Mouse (Mus musculus) heart, adult 11 months (tissue): ENCODE measurements at regions not wholly inside any gene's neighbourhood (a gene's known extent, or its start where the extent isn't known, plus 50 kb on each side); places are given as distances from the start of the nearest gene placed in this dataset.

Source experiments
- DNase-seq: peaks from one replicate; pipeline ENCODE4 v3.0.0; 2022

- peak; percentile 21 for DNase-seq
Measured at GRCm38 (mm10) chr3:66422445-66423037, 125.9 kb upstream of the Veph1 start.

- no peak for DNase-seq
Measured at GRCm38 (mm10) chr3:66410706-66411277, 114.2 kb upstream of the Veph1 start.

GRCm38 (mm10) chr3:66408791-66409190 is 112.2 kb upstream of the Veph1 start:
- no peak for DNase-seq

DNA sequence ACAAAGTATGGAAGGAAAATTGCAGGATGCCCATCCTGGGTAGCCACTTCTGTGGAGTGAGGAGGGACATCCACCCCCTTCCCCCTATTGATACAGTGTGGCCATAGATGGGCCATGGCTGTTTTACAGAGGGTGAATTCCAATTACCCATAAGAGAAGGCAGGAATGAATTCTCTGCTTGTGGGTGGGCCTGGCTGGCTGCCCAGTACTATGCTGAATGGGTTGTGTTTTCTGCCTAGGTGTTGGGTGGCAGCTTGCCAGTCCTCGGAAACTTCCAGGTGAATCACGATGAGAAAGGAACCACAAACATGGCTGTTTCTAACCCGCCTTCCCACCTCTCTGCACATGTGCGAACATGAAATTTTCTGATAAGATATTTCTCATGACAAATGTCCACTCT is 109.0 kb upstream of the Veph1 start:
- no peak for DNase-seq

DNA sequence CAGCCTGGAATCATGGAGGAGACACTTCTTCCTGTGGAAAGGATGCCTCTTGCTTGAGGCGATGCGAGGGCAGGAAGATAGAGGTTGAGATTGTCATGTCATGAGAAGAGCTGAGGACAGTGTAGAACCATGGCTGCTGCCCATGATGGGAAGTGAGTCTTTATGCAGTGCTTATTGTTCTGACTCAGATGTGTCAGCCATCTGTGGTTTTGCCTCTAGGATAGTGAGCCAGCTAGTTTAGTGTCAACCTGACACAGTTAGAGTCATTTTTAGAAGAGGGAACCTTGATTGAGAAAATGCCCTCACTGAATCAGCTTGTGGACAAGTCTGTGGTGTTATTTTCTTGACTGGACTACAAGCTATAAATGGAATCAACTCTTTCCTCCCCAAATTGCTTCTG is 107.1 kb upstream of the Veph1 start:
- DNase-seq: no peak

DNA sequence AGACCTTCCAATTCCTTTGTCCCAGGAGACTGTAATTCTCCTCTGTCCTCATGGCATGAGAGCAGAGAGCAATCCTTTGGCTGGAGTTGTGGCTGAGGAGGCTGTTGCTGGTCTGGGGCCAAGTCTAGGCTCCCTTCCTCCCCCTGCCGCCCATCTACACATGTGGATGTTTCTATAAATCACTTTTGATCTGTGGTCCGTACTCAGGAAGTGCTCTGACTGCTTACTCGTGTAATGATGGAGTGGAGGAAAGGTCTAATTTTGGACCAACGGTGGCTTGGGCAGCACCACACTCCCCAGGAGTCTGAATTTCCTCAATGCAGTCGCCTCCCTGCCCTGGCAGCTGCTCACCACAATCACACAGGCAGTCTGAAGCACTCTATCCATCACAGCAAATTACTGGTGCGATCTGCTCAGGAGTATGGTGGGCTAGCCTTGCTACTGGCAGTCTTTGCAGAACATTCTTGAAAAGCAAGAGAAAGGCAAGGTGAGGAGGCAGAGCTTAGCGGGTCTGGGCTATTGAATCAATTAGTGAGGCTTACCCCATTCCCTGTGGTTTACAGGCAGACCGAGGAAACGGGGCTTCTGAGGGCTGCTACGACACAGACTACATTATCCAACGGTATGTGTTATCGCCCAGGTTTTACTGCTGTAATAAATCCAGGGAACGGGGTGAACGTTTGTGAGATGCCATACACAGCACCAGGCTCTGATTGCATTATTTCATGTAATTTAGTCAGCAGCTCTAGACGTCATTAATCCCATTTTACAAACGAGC is 104.3 kb upstream of the Veph1 start:
- no peak for DNase-seq

GRCm38 (mm10) chr3:66398214-66399150 is 101.8 kb upstream of the Veph1 start:
- DNase-seq: no peak

- DNase-seq: no peak
Measured at GRCm38 (mm10) chr3:66375088-66375910, 78.7 kb upstream of the Veph1 start.

DNA sequence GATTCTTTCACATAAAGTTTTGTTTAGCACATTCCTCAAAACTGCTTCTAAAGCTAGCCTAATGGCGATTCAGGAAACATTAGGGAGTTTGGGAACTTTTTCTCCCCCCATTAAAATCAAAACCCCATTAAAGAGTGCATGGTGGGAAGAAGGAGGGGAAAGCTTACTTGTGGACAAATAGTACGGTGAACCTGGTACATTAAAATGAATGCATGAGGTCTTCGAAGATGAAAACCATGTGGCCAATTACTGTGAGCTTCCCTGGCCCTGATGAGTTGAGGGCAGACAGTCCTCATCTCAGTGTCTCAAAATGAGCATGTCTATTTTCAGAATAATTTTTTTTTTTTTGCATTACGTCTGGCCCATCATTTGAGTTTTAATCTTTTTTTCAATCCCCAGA is 78.0 kb upstream of the Veph1 start:
- DNase-seq: no peak

DNA sequence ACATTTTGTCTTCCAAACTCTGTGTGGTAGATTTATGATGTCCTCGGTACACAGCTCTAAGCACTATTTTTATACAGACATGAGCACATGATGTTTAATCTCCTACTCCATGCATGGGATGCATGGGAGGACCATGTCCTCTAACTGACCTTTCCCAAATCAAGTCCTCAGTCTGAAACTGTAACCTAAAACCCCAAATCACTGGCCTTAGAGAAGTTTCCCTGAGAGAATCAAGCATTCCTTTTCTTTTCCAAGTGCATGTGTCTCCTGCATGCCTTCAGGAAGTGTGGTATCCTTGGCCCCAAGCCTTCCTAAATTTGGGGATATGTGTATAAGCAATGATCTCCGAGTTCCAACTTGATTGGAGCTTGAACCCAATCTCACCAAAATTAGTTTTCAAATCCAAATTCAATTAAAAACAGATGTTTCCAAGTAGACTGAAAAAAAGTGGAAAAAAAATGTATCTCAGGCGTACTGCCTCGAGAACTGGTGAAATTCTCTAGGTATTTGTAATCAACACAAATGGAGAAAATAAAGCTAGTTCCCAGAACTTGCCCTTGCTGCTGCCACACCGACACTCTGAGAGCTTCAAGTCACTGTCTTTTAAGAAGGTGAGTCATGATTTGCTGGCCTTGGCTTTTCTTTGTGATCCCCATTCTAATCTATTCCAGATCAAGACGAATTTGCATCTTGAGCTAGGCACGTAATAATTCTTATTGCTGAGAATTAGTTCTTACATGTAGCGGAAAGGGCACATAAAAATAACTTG is 77.4 kb upstream of the Veph1 start:
- no peak for DNase-seq
